Mouse (Mus musculus) myocyte (in vitro differentiated cells): ENCODE results near the gene Pacsin1. TPM values are rescaled to one million over a fixed set of nuclear protein-coding genes. Genes with fewer than 3 reads are reported as not detected.

ENCODE experiments used
- H3K27me3 ChIP-seq: one replicate; pipeline ENCODE4 v1.6.1; 2011; ENCODE audit not compliant: control insufficient read depth, insufficient read depth, insufficient read length
- H3K36me3 ChIP-seq: one replicate; pipeline ENCODE4 v1.6.1; 2011; ENCODE audit not compliant: control insufficient read depth, insufficient read depth
- H3K4me2 ChIP-seq: one replicate; pipeline ENCODE4 v1.6.1; 2011; ENCODE audit warnings: low read depth, control low read depth
- H3K4me3 ChIP-seq: one replicate; pipeline ENCODE4 v1.5.1; 2011; ENCODE audit warnings: mild to moderate bottlenecking, control low read depth, moderate library complexity
- H3K79me2 ChIP-seq: one replicate; pipeline ENCODE4 v1.6.1; 2011; ENCODE audit not compliant: control insufficient read depth, insufficient read depth
- H3ac ChIP-seq: one replicate; pipeline ENCODE4 v1.6.1; 2011; ENCODE audit not compliant: control insufficient read depth, insufficient read length
- CEBPB ChIP-seq: IDR thresholded peaks from 2 replicates; pipeline ENCODE4 v1.6.1; 2011; ENCODE audit warnings: mild to moderate bottlenecking, moderate library complexity; ENCODE audit not compliant: poor library complexity, insufficient read depth, severe bottlenecking
- E2F4 ChIP-seq: IDR thresholded peaks from one replicate; pipeline ENCODE4 v1.6.1; 2011; ENCODE audit warnings: mild to moderate bottlenecking, control low read depth, moderate library complexity; ENCODE audit not compliant: insufficient read depth
- MAX ChIP-seq: IDR thresholded peaks from one replicate; pipeline ENCODE4 v1.6.1; 2011; ENCODE audit warnings: low read depth, mild to moderate bottlenecking, control low read depth
- MYOD1 ChIP-seq, 3 experiments: IDR thresholded peaks; one replicate each; pipeline ENCODE4 v1.6.1; 2011; ENCODE audit warnings: control low read depth in 2 of 3, low read depth in 2 of 3, mild to moderate bottlenecking in 2 of 3, moderate library complexity in 1 of 3; ENCODE audit not compliant: insufficient read length in 2 of 3, control insufficient read depth in 1 of 3
- MYOG ChIP-seq, 3 experiments: IDR thresholded peaks; one replicate each; pipeline ENCODE4 v1.6.1; 2011; ENCODE audit warnings: control low read depth in 2 of 3, low read depth in 2 of 3, mild to moderate bottlenecking in 2 of 3; ENCODE audit not compliant: insufficient read length in 2 of 3, control insufficient read depth in 1 of 3, insufficient read depth in 1 of 3
- POLR2A ChIP-seq: IDR thresholded peaks from one replicate; pipeline ENCODE4 v1.6.1; 2011; ENCODE audit warnings: low read depth, mild to moderate bottlenecking, control low read depth, moderate library complexity; ENCODE audit not compliant: insufficient read length
- POLR2AphosphoS2 ChIP-seq: IDR thresholded peaks from one replicate; pipeline ENCODE4 v1.6.1; 2011; ENCODE audit warnings: low read depth, control low read depth; ENCODE audit not compliant: insufficient read length
- REST ChIP-seq: IDR thresholded peaks from one replicate; pipeline ENCODE4 v1.6.1; 2011; ENCODE audit warnings: mild to moderate bottlenecking, control low read depth, moderate library complexity; ENCODE audit not compliant: insufficient read depth, insufficient read length
- SRF ChIP-seq: IDR thresholded peaks from one replicate; pipeline ENCODE4 v1.6.1; 2011; ENCODE audit warnings: low read depth; ENCODE audit not compliant: control insufficient read depth, insufficient read length
- TCF12 ChIP-seq: IDR thresholded peaks from one replicate; pipeline ENCODE4 v1.6.1; 2011; ENCODE audit warnings: mild to moderate bottlenecking, control low read depth; ENCODE audit not compliant: poor library complexity, insufficient read depth, severe bottlenecking
- TCF3 ChIP-seq: IDR thresholded peaks from one replicate; pipeline ENCODE4 v1.6.1; 2011; ENCODE audit warnings: low read depth, control low read depth; ENCODE audit not compliant: insufficient read length
- USF1 ChIP-seq: IDR thresholded peaks from one replicate; pipeline ENCODE4 v1.6.1; 2011; ENCODE audit warnings: low read depth, mild to moderate bottlenecking, control low read depth, moderate library complexity
- polyA plus RNA-seq: library from polyadenylated mRNA; unstranded; fragments of >200 nt; fragmentation: generic; extraction: Trizol; gene quantifications from one replicate; pipeline ENCODE4 v1.2.1, GENCODE M21; 2012; ENCODE audit warnings: missing spikeins

Pacsin1 gene
- polyA plus RNA-seq, 1 experiment, result 3.0 TPM

- Histone ChIP-seq H3K79me2 (no peaks in the 10 kb centered on the region), H3K27me3 (no peaks in the 10 kb centered on the region), H3K36me3 (no peaks in the 10 kb centered on the region), H3ac (no peak overlapping the region), H3K4me3 (no peak overlapping the region), H3K4me2 (no peak overlapping the region)
- TF ChIP-seq TCF12 (no peak), E2F4 (no peak), CEBPB (no peak), MAX (no peak), TCF3 (no peak), REST (no peak), POLR2AphosphoS2 (no peak), USF1 (no peak), MYOD1 (IDR thresholded peaks at IDR 0.05; ENCODE audit: control insufficient read depth in 1 of 3, insufficient read length in 2 of 3, low read depth in 2 of 3) (no peak), SRF (no peak), MYOG (IDR thresholded peaks at IDR 0.05; ENCODE audit: control insufficient read depth in 1 of 3, insufficient read depth in 1 of 3, insufficient read length in 2 of 3, low read depth in 2 of 3) (no peak), POLR2A (no peak)
These were observed 95.2 kb downstream of the Pacsin1 start for GRCm38 (mm10) chr17:27750451-27750942.

GRCm38 (mm10) chr17:27751314-27752202 is 96.2 kb downstream of the Pacsin1 start:
- H3K4me2 ChIP-seq, result no peak overlapping the region
- no peak overlapping the region for H3K4me3 ChIP-seq
- no peaks in the 10 kb centered on the region for H3K36me3 ChIP-seq
- no peaks in the 10 kb centered on the region for H3K27me3 ChIP-seq
- no peak overlapping the region for H3ac ChIP-seq
- TF ChIP-seq TCF3 (no peak), POLR2A (peak; percentile 17)
- no peaks in the 10 kb centered on the region for H3K79me2 ChIP-seq

GRCm38 (mm10) chr17:27760169-27760568 is 104.9 kb downstream of the Pacsin1 start:
- Histone ChIP-seq H3K4me3 (no peak overlapping the region), H3K36me3 (no peaks in the 10 kb centered on the region), H3K79me2 (no peaks in the 10 kb centered on the region), H3K27me3 (no peaks in the 10 kb centered on the region), H3K4me2 (no peak overlapping the region), H3ac (no peak overlapping the region)
- no peak for TF ChIP-seq TCF12
- TF ChIP-seq USF1, result no peak
- no peak for TF ChIP-seq SRF
- TF ChIP-seq REST, result no peak
- no peak for TF ChIP-seq E2F4
- no peak for TF ChIP-seq POLR2A
- no peak for TF ChIP-seq POLR2AphosphoS2
- TF ChIP-seq TCF3, result no peak

Other genes with a start within 250 kb of the Pacsin1 start
- not detected for gene Grm4, start 134.1 kb upstream of the Pacsin1 start, polyA plus RNA-seq
- 60.9 TPM for gene Hmga1, start 99.0 kb upstream of the Pacsin1 start, polyA plus RNA-seq
- gene AI413582, start 89.8 kb upstream of the Pacsin1 start, polyA plus RNA-seq, result 46.0 TPM
- gene Nudt3, start 32.0 kb upstream of the Pacsin1 start, polyA plus RNA-seq, result 142 TPM
- not detected for gene RPS10-NUDT3, start 20.3 kb upstream of the Pacsin1 start, polyA plus RNA-seq
- gene Rps10, start 18.8 kb upstream of the Pacsin1 start, polyA plus RNA-seq, result 3,606 TPM
- gene Spdef, start 73.4 kb downstream of the Pacsin1 start, polyA plus RNA-seq, result 0.05 TPM
- gene D17Wsu92e, start 165.1 kb downstream of the Pacsin1 start, polyA plus RNA-seq, result 79.4 TPM
- 251 TPM for gene Snrpc, start 182.6 kb downstream of the Pacsin1 start, polyA plus RNA-seq
- gene Uhrf1bp1, start 200.9 kb downstream of the Pacsin1 start, polyA plus RNA-seq, result 16.4 TPM